Mouse (Mus musculus) layer of hippocampus, adult 11-12 months (tissue): ENCODE measurements around the gene Chst11.

Experiments
- DNase-seq: peaks from one replicate; pipeline ENCODE4 v3.0.0; 2022; ENCODE audit warnings: low spot score

The Chst11 gene

GRCm38 (mm10) chr10:83078723-83079122, 93.4 kb downstream of the Chst11 start:
- DNase-seq, result no peak

DNA sequence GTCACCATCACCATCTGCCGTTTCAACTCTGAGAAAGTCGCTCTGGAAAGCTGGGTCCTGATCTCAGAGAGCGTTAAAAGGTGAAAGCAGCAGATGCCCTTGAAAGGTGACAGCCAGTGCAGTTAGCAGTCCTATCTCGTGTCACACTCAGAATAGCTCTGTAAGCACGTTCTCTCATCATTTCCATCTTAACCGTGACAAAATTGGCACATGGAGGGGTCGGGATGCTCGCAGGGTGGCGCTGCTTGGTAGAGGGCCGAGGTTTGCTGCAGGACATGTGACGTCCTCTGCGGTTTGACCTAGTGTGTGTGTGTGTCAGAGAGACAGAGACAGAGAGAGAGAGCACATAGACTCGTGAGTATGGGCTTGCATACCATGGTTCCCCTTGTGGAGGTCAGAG, 94.5 kb downstream of the Chst11 start:
- no peak for DNase-seq

GRCm38 (mm10) chr10:83080275-83080741, 95.0 kb downstream of the Chst11 start:
- no peak for DNase-seq

DNA sequence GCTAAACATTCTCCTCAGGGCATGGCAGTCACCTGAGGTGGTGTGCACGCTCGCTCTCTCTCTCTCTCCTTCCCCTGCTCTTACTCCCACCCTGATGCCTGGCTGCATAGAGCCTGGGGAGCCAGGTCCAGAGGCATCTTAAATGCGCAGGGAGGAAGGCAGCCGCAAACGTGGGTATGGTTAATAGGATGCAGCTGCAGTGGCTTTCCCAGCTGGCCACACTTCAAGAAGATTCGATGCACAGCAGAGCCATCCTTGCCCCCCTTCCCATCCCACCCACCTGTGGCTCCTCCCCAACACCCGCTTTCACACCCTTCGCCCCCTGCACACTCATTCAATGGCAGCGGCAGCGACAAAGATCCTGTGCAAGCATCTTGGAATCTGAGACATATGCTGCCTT, 95.6 kb downstream of the Chst11 start:
- no peak for DNase-seq

DNA sequence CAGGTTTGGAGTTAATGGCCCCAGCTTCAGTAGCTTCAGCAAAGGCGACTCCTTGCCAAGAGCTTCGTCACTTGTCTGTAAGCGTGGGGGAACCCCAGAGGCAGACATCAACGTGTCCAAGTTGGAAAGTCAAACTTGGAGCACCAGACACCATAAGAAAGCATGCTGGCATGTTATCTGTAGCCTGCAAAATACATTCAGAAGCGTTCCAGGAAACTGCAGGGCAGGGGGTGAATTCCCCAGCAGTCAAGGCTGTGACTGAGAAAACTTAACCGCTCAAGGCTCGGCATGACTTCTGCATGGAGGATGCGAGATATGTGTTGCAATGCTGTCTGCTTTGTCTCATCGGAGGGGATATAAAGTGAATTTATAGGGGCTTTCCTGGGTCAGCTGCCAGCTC, 98.6 kb downstream of the Chst11 start:
- no peak for DNase-seq

DNA sequence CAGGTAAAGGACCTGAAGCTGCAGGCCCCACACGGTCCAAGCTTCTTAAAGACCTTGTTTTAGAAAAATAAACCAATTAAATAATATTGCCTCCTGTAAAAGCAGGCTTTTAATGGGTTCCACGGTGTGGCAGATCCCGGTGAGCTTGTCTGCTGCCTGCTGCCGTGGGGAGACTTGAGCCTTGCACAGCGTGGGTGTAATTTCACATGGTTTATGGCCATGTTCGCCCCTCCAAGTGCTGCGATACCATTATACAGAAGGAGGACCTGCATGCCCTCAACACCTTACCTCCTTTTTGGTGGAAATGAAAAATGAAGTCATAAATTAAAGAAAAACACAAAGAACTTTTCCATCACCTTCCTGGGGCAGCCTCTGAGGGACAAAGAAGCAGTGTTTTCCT, 103.0 kb downstream of the Chst11 start:
- DNase-seq, result no peak

GRCm38 (mm10) chr10:83088826-83089225, 103.5 kb downstream of the Chst11 start:
- no peak for DNase-seq

- no peak for DNase-seq
Observed at GRCm38 (mm10) chr10:83090185-83090584, 104.9 kb downstream of the Chst11 start.

DNA sequence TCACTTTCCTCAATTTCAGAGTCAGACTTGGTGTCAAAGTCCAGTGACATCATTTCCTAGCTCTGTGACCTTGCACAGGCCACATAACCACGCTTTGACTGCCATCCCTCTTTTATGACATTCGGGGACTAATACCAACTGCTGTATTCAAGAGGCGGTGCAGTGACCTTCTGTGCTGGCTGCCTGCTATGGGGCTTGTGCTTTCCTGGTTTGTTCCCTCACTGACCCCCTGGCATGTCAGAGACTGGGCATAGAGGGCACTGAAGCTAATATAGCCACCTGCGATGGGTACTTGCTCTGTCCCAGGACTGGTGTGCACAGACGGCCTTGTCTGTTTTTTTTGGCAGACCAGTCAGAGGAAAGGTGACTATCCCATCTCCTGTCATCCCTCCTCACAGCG, 108.4 kb downstream of the Chst11 start:
- no peak for DNase-seq

DNA sequence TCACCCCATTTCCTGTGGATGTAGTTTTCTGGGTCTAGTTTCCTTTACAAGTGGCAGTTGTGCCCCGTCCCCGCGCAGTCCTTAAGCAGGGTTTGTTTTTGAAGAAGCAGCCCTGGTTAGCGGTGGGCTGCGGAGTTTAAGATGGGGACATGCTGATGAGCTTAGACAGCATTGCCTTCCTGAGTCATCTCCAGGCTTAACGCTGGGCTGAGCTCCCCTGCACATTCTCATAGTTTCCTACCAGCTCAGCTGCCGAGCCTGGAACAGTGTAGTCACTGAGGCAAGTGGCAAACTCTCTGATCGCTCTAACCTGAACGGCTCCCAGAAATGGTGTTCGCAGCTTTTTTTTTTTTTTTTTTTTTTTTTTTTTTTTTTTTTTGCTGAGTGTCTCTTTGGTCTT, 109.0 kb downstream of the Chst11 start:
- DNase-seq, result no peak

GRCm38 (mm10) chr10:83094821-83095725, 109.8 kb downstream of the Chst11 start:
- DNase-seq, result no peak

DNA sequence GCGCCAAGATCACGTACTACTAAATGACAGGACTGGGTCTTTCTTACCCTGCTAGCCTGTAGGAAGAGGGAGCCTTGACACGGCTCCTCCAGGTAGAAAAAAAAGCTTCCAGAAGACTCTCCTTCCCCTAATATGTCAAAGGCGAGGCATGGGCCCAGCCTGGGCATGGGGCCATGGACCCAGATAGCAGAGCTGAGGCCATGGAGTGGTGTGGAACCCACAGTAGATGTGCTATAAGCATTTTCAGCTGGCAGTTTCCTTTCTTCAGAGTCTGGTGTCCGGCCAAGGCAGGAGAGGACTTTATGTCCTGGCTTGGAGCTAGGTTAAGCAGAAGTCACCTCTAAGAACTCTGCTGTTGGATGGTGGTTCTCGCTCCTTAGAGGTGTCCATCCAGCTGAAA, 111.0 kb downstream of the Chst11 start:
- no peak for DNase-seq

DNA sequence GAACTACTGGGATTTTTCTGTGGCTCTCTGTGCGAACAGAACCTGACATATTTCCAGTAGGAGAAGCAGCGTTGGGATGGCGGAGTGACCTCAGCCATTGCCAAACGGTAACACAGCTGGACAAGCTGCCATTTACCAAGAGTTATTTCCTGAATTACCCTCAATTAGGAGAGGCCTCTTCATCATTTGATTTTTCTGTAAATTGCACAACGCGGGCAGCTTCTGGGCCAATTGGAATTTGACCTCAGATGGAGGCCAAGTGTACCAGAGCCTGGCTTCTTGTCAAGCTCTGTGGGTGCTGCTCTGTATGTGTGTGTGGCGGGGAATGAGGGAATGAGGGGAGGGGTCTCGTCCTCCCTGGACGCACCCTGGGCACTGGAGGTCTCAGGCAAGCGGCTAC, 113.6 kb downstream of the Chst11 start:
- no peak for DNase-seq

- no peak for DNase-seq
Observed at GRCm38 (mm10) chr10:83099669-83100068, 114.4 kb downstream of the Chst11 start.

DNA sequence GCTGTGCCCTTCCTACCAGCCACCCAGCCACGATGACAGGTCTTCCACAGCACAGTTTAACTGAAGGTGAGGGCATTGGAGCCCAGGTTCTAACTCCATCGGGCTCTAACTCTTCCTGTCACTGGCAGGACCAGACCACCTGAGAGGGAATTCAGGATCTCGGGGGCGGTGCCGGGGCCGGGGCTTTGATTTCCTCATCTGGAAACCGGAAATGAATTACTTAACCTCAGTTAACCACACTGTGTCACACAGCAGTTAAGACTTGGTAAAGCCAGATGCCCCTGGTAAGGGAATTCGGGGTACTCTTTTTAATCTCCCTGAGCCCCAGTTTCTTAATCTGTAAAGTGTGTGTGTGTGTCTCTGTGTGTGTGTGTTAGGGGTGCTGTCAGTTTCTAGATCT, 115.6 kb downstream of the Chst11 start:
- DNase-seq, result no peak

- no peak for DNase-seq
Observed at GRCm38 (mm10) chr10:83101421-83102207, 116.3 kb downstream of the Chst11 start.

GRCm38 (mm10) chr10:83102745-83103144, 117.4 kb downstream of the Chst11 start:
- DNase-seq, result no peak

- no peak for DNase-seq
Observed at GRCm38 (mm10) chr10:83104221-83104620, 118.9 kb downstream of the Chst11 start.

DNA sequence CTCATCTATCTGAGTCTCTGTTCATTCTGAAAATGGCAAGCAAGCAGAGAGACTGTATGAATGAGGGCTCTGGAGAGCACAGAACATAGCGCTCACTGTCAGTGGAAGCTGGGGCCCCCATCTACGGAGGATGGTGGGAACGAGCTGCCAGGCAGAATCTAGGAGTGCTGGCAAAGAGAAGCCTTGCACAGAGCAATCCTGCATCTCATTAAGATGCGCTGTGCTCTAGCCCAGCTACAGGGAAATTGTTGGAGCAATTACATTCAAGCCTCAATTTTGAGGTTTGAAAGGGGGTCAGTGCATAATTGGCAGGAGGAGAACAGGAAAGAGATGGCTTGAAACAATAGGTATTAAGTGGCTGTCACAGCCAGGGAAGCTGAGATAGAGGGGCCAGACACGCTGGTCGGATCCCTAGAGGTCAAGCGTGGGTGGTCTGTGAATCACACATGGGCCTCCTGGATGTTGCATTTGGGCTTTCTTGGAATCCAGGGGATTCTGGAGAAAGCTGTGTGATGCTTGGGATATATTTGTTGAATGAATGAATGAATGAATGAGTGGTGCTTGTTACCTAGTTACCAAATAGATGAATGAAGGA, 121.0 kb downstream of the Chst11 start:
- DNase-seq, result no peak

- no peak for DNase-seq
Observed at GRCm38 (mm10) chr10:83107385-83107784, 122.1 kb downstream of the Chst11 start.

GRCm38 (mm10) chr10:83107921-83108738, 122.8 kb downstream of the Chst11 start:
- no peak for DNase-seq

DNA sequence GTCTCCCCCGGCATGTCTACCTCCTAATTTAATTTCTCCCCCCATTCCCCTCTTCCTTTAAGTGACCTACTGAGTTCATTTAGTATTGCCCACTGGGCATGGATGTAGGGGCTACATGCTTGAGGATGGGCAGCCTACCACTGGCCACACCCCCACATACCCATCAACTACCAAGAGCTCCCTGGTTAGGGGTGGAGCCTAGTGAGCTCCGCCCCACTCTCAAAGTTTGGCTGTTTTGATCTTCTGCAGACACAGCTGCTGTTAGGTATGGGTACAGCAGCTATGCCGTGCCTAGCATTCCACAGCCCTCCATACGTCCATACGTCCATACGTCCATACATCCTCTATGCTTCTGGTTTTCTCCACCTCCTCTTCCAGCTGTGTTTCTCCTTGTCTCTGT, 123.6 kb downstream of the Chst11 start:
- DNase-seq, result no peak
